Mouse (Mus musculus): Measurements from ENCODE around the gene Akap12. TPM values are rescaled to one million over a fixed set of nuclear protein-coding genes. Genes with fewer than 3 reads are reported as not detected.

Akap12 gene
- polyA plus RNA-seq, 1 experiment from 2014 or later, result 25.5 TPM

DNA sequence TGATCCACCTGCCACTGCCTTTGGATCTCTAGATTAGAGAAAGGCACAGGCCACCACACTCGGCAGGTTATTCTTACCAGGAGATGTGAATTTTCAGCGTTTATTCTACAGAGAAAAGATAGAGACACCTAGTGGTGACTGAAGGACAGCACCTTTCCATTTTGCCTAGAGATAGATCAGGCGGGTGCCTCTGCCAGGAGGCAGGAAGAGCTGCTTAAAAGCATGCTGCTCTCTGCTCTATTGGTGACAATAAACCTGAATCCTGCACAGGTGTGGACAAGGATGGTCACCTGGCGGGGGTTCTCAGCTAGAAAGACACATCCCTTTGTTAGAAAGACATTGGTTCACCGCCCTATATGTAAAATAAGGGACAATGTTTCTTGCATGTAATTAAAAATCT lies 105.8 kb downstream of the Akap12 start:
- WGBS, result 50% methylated on average over 5 of the region's 5 CpGs
- H3K4me3 ChIP-seq (ENCODE audit: low read depth, low read length), result no peak overlapping the region
- DNase-seq (ENCODE audit: low spot score) (no peak), ATAC-seq (ENCODE audit: low FRiP score, low TSS enrichment) (0 out of 2 replicates have a peak, but pooled peaks have one; percentile 30)
- no peaks in the 10 kb centered on the region for H3K27me3 ChIP-seq (ENCODE audit: control insufficient read depth, insufficient read depth, low read length)
- H3K9me3 ChIP-seq (ENCODE audit: control insufficient read depth, low read length), result no peaks in the 10 kb centered on the region
- no peak overlapping the region for H3K27ac ChIP-seq (replicated peaks)
- TF ChIP-seq EP300 (optimal IDR thresholded peaks at IDR 0.05), result no peak
- TF ChIP-seq CTCF (IDR thresholded peaks at IDR 0.05; ENCODE audit: low read depth), result peak; percentile 78
- no peak overlapping the region for H3K4me2 ChIP-seq (replicated peaks; ENCODE audit: low read depth)
- peaks cover 10% of the 10 kb centered on the region for H3K36me3 ChIP-seq (ENCODE audit: control insufficient read depth, insufficient read depth, low read length)
- no peaks in the 10 kb centered on the region for H3K4me1 ChIP-seq (replicated peaks; ENCODE audit: control insufficient read depth, insufficient read depth)
- no peak overlapping the region for H3K9ac ChIP-seq (ENCODE audit: low read length)

- H3K27ac ChIP-seq (replicated peaks), result no peak overlapping the region
- no peak for DNase-seq (ENCODE audit: low spot score)
- H3K9ac ChIP-seq (ENCODE audit: low read length), result no peak overlapping the region
- H3K4me3 ChIP-seq (ENCODE audit: low read depth, low read length), result no peak overlapping the region
- no peaks in the 10 kb centered on the region for H3K4me1 ChIP-seq (replicated peaks; ENCODE audit: control insufficient read depth, insufficient read depth)
- H3K9me3 ChIP-seq (ENCODE audit: control insufficient read depth, low read length), result no peaks in the 10 kb centered on the region
- peaks cover 10% of the 10 kb centered on the region for H3K36me3 ChIP-seq (ENCODE audit: control insufficient read depth, insufficient read depth, low read length)
- WGBS, result 81% methylated on average over 4 of the region's 4 CpGs
- no peaks in the 10 kb centered on the region for H3K27me3 ChIP-seq (ENCODE audit: control insufficient read depth, insufficient read depth, low read length)
- no peak overlapping the region for H3K4me2 ChIP-seq (replicated peaks; ENCODE audit: low read depth)
- ATAC-seq (ENCODE audit: low FRiP score, low TSS enrichment), result no peak
- no peak for TF ChIP-seq EP300 (optimal IDR thresholded peaks at IDR 0.05)
- no peak for TF ChIP-seq CTCF (IDR thresholded peaks at IDR 0.05; ENCODE audit: low read depth)
Measured at GRCm38 (mm10) chr10:4373558-4373957, 107.4 kb downstream of the Akap12 start.

DNA sequence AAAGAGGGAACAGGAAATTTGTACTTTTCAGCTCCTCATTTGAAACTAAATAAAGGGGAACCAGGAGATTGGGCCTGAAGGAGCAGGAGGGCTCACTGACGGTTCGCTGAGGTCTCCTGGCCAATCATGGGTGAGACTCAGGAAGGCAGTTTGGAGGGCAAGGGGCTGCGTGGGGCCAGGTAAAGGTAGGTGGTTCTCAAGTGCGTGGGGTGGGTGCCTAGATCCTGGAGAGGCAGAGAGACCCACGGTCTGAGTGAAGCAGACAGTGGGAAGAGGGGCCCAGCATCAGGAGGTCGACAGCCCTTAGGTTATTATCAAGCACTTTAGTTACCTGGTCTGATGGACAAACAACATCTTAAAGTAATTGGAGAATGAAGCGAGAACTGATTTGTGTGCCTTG lies 108.1 kb downstream of the Akap12 start:
- TF ChIP-seq CTCF (IDR thresholded peaks at IDR 0.05; ENCODE audit: low read depth) (no peak), EP300 (optimal IDR thresholded peaks at IDR 0.05) (no peak)
- H3K9ac ChIP-seq (ENCODE audit: low read length), result no peak overlapping the region
- DNase-seq (ENCODE audit: low spot score), result no peak
- H3K9me3 ChIP-seq (ENCODE audit: control insufficient read depth, low read length), result no peaks in the 10 kb centered on the region
- no peak overlapping the region for H3K27ac ChIP-seq (replicated peaks)
- H3K4me2 ChIP-seq (replicated peaks; ENCODE audit: low read depth), result no peak overlapping the region
- 88% methylated on average over 7 of the region's 7 CpGs for WGBS
- no peaks in the 10 kb centered on the region for H3K27me3 ChIP-seq (ENCODE audit: control insufficient read depth, insufficient read depth, low read length)
- H3K4me3 ChIP-seq (ENCODE audit: low read depth, low read length), result no peak overlapping the region
- ATAC-seq (ENCODE audit: low FRiP score, low TSS enrichment), result no peak
- H3K4me1 ChIP-seq (replicated peaks; ENCODE audit: control insufficient read depth, insufficient read depth), result no peaks in the 10 kb centered on the region
- H3K36me3 ChIP-seq (ENCODE audit: control insufficient read depth, insufficient read depth, low read length), result peaks cover 8% of the 10 kb centered on the region; the same call in 1 of the 2 replicates

- Histone ChIP-seq H3K9ac (ENCODE audit: low read length) (no peak overlapping the region), H3K36me3 (ENCODE audit: control insufficient read depth, insufficient read depth, low read length) (peaks cover 8% of the 10 kb centered on the region; the same call in 1 of the 2 replicates), H3K4me3 (ENCODE audit: low read depth, low read length) (no peak overlapping the region), H3K4me2 (replicated peaks; ENCODE audit: low read depth) (no peak overlapping the region), H3K27ac (replicated peaks) (no peak overlapping the region), H3K9me3 (ENCODE audit: control insufficient read depth, low read length) (no peaks in the 10 kb centered on the region), H3K4me1 (replicated peaks; ENCODE audit: control insufficient read depth, insufficient read depth) (no peaks in the 10 kb centered on the region), H3K27me3 (ENCODE audit: control insufficient read depth, insufficient read depth, low read length) (no peaks in the 10 kb centered on the region)
- WGBS, result 86% methylated on average over 4 of the region's 4 CpGs
- TF ChIP-seq CTCF (IDR thresholded peaks at IDR 0.05; ENCODE audit: low read depth), result no peak
- TF ChIP-seq EP300 (optimal IDR thresholded peaks at IDR 0.05), result no peak
- ATAC-seq (ENCODE audit: low FRiP score, low TSS enrichment), result no peak
- no peak for DNase-seq (ENCODE audit: low spot score)
Measured at GRCm38 (mm10) chr10:4374734-4375133, 108.6 kb downstream of the Akap12 start.

GRCm38 (mm10) chr10:4375267-4375666 lies 109.1 kb downstream of the Akap12 start:
- H3K36me3 ChIP-seq (ENCODE audit: control insufficient read depth, insufficient read depth, low read length), result peaks cover 4% of the 10 kb centered on the region; the same call in 1 of the 2 replicates
- H3K27me3 ChIP-seq (ENCODE audit: control insufficient read depth, insufficient read depth, low read length), result no peaks in the 10 kb centered on the region
- H3K27ac ChIP-seq (replicated peaks), result no peak overlapping the region
- no peaks in the 10 kb centered on the region for H3K9me3 ChIP-seq (ENCODE audit: control insufficient read depth, low read length)
- TF ChIP-seq CTCF (IDR thresholded peaks at IDR 0.05; ENCODE audit: low read depth) (no peak), EP300 (optimal IDR thresholded peaks at IDR 0.05) (no peak)
- no peak overlapping the region for H3K4me2 ChIP-seq (replicated peaks; ENCODE audit: low read depth)
- no peaks in the 10 kb centered on the region for H3K4me1 ChIP-seq (replicated peaks; ENCODE audit: control insufficient read depth, insufficient read depth)
- no peak overlapping the region for H3K4me3 ChIP-seq (ENCODE audit: low read depth, low read length)
- DNase-seq (ENCODE audit: low spot score) (no peak), ATAC-seq (ENCODE audit: low FRiP score, low TSS enrichment) (no peak)
- 0 out of 2 replicates have a peak overlapping the region, but pooled peaks have one; percentile 27 for H3K9ac ChIP-seq (ENCODE audit: low read length)
- WGBS, result 64% methylated on average over 7 of the region's 7 CpGs

GRCm38 (mm10) chr10:4376461-4376860 lies 110.3 kb downstream of the Akap12 start:
- DNase-seq (ENCODE audit: low spot score) (no peak), ATAC-seq (ENCODE audit: low FRiP score, low TSS enrichment) (peak; percentile 65; the same call in 1 of the 2 replicates)
- H3K4me2 ChIP-seq (replicated peaks; ENCODE audit: low read depth), result no peak overlapping the region
- no peak overlapping the region for H3K4me3 ChIP-seq (ENCODE audit: low read depth, low read length)
- H3K9ac ChIP-seq (ENCODE audit: low read length), result no peak overlapping the region
- no peaks in the 10 kb centered on the region for H3K4me1 ChIP-seq (replicated peaks; ENCODE audit: control insufficient read depth, insufficient read depth)
- no peak overlapping the region for H3K27ac ChIP-seq (replicated peaks)
- peaks cover 4% of the 10 kb centered on the region; the same call in 1 of the 2 replicates for H3K36me3 ChIP-seq (ENCODE audit: control insufficient read depth, insufficient read depth, low read length)
- TF ChIP-seq CTCF (IDR thresholded peaks at IDR 0.05; ENCODE audit: low read depth) (no peak), EP300 (optimal IDR thresholded peaks at IDR 0.05) (no peak)
- no peaks in the 10 kb centered on the region for H3K27me3 ChIP-seq (ENCODE audit: control insufficient read depth, insufficient read depth, low read length)
- no peaks in the 10 kb centered on the region for H3K9me3 ChIP-seq (ENCODE audit: control insufficient read depth, low read length)
- WGBS, result 48% methylated on average over 7 of the region's 7 CpGs

Data from stomach, postnatal 0 days (tissue).